Mouse (Mus musculus) heart, adult 2 months (tissue): ENCODE results near the gene Fkbp5.

Experiments used
- CTCF ChIP-seq: fragments of 200-600 bp; IDR thresholded peaks from 2 replicates; pipeline ENCODE4 v1.8.1; 2022; ENCODE audit warnings: antibody characterized with exemption, mild to moderate bottlenecking, moderate library complexity
- POLR2A ChIP-seq: fragments of 200-500 bp; IDR thresholded peaks from 2 replicates; pipeline ENCODE4 v1.6.1; 2011; ENCODE audit warnings: mild to moderate bottlenecking, low read depth, low read length, control low read depth; ENCODE audit not compliant: insufficient read depth

DNA sequence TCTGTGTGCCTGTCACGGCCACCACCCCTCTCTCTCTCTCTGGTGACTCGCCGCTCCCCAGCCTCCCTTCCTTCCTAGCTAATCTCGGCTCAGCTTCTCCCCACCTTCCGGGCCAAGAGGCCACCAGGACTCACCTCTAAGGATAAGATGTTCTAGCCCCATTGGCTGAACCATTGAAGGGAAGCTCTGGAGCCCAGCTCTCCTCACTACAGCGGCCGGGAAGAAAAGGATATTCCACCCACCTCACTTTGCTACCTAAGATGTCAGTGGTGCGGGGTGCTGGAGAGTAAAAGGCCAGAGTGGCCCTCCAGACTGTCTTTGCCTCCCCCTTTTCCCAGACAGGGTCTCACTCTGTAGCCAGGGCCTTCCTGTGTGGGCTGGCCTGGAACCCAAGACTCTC is 152.2 kb downstream of the Fkbp5 start, which contains the start of gene Tulp1:
- TF ChIP-seq CTCF (no peak), POLR2A (no peak)
